Mouse (Mus musculus) heart, postnatal 25 days (tissue): ENCODE data around the gene Vdac1. TPM values are rescaled to one million over a fixed set of nuclear protein-coding genes. Genes with fewer than 3 reads are reported as not detected.

Experiments
- DNase-seq: peaks from one replicate; pipeline ENCODE4 v3.0.0; 2022; ENCODE audit warnings: low spot score
- intact Hi-C: fragments of 180-260 bp; cut with DNase I; formaldehyde crosslinking; loops from one replicate; pipeline ENCODE4 v1.15.1; 2025
- total RNA-seq, 2 experiments: library from RNA; stranded (reverse); gene quantifications; 2 replicates each; pipeline ENCODE4 v1.2.3; 2021

Gene Vdac1
- total RNA-seq = 1,000 to 10,000 TPM; 1,015 to 1,076 TPM

- intact Hi-C loops = no loop called here
- peak; percentile 82 for DNase-seq
Measured at GRCm38 (mm10) chr11:52360471-52361277, at the start of gene Vdac1. Gene Vdac1 (plus strand): TSS chr11:52360860.

GRCm38 (mm10) chr11:52314102-52314793 is 46.4 kb upstream of the Vdac1 start:
- intact Hi-C loops = no loop called here
- DNase-seq = no peak

GRCm38 (mm10) chr11:52318445-52318844 is 42.2 kb upstream of the Vdac1 start:
- no peak for DNase-seq
- intact Hi-C loops = no loop called here

GRCm38 (mm10) chr11:52319664-52320063 is 41.0 kb upstream of the Vdac1 start:
- intact Hi-C loops = no loop called here
- DNase-seq = no peak

- intact Hi-C loops = no loop called here
- DNase-seq = no peak
Measured at GRCm38 (mm10) chr11:52320529-52320928, 40.1 kb upstream of the Vdac1 start.

GRCm38 (mm10) chr11:52321540-52321939 is 39.1 kb upstream of the Vdac1 start:
- intact Hi-C loops = no loop called here

GRCm38 (mm10) chr11:52324442-52325367 is 36.0 kb upstream of the Vdac1 start:
- intact Hi-C loops = no loop called here
- no peak for DNase-seq

More at GRCm38 (mm10) chr11:52321540-52321939, 39.1 kb upstream of the Vdac1 start:
- DNase-seq = no peak

GRCm38 (mm10) chr11:52327313-52327712 is 33.3 kb upstream of the Vdac1 start:
- intact Hi-C loops = no loop called here
- DNase-seq = no peak

- no peak for DNase-seq
- intact Hi-C loops = no loop called here
Measured at GRCm38 (mm10) chr11:52332421-52333118, 28.1 kb upstream of the Vdac1 start.

GRCm38 (mm10) chr11:52333616-52334015 is 27.0 kb upstream of the Vdac1 start:
- intact Hi-C loops = no loop called here
- no peak for DNase-seq

GRCm38 (mm10) chr11:52335263-52335662 is 25.4 kb upstream of the Vdac1 start:
- no peak for DNase-seq
- intact Hi-C loops = no loop called here

- no peak for DNase-seq
- intact Hi-C loops = no loop called here
Measured at GRCm38 (mm10) chr11:52335924-52336323, 24.7 kb upstream of the Vdac1 start.

- no peak for DNase-seq
Measured at GRCm38 (mm10) chr11:52337651-52338295, 22.9 kb upstream of the Vdac1 start.

GRCm38 (mm10) chr11:52338351-52338750 is 22.3 kb upstream of the Vdac1 start:
- intact Hi-C loops = no loop called here
- no peak for DNase-seq

More at GRCm38 (mm10) chr11:52337651-52338295, 22.9 kb upstream of the Vdac1 start:
- intact Hi-C loops = no loop called here

GRCm38 (mm10) chr11:52339098-52339497 is 21.6 kb upstream of the Vdac1 start:
- DNase-seq = no peak
- intact Hi-C loops = no loop called here

- intact Hi-C loops = no loop called here
- DNase-seq = no peak
Measured at GRCm38 (mm10) chr11:52339512-52339911, 21.1 kb upstream of the Vdac1 start.

- DNase-seq = no peak
- intact Hi-C loops = loop anchor here (5.0 kb wide), 1 partner anchor 198 kb away; no protein-coding TSS in a partner anchor
Measured at GRCm38 (mm10) chr11:52340123-52340864, 20.4 kb upstream of the Vdac1 start.

- intact Hi-C loops = loop anchor here (5.0 kb wide), 1 partner anchor 199 kb away; no protein-coding TSS in a partner anchor
- DNase-seq = no peak
Measured at GRCm38 (mm10) chr11:52341001-52341400, 19.7 kb upstream of the Vdac1 start.
